In the genomic region with DNA sequence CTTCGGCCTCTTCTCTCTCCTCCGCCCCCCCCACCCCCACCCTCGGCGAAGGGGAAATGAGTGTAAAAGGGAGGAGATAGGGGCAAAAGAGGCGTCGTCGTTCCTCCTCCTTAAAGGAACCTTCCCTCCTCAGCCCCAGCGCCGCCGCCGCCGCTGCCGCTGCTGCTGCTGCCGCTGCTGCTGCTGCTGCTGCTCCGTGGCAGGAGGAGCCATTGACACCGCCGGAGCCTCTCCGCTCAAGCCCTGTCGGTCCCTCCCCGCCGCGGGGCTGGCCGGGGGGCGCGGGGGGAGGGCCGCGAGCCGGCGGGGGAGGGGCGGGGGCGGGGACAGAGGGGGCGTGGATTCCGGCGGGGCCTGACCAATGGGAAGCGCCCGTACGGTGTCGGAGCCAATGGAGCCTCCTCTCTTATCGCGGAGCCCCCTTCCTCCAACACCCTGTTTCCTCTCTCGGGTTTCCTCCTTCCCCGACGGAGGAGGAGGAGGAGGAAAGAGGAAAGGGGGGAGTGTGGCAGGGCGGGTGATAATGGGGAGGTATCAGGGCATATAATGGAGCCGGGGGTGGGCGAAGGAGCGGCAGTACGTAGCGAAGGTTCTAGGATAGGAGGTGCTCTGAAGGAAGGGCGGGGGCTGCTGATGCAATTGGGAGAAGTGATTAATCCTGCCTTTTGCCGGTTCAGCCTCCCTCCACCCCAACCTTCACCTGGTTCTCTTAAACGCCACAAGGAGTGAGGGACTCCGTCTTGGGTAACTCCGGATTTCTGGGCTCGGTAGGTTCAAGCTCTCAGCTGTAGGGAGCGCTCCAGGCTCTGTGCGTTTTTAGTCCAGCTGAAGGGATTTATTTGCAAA, we compare ENCODE assay signal across 8 mouse cellular contexts. TPM values are rescaled to one million over a fixed set of nuclear protein-coding genes. Genes with fewer than 3 reads are reported as not detected.
A peak's percentile ranks its signal among the peaks of the same experiment; 100 is the strongest.
DNase-seq lines count a peak whose midpoint lies in the region; ATAC-seq lines count a peak whose summit lies in the region.

No protein-coding gene starts in this region.

- WGBS in lung, embryonic 16.5 days = 0% methylated on average over 29 of the region's 57 CpGs

- no peaks in the 10 kb centered on the region for H3K27me3 ChIP-seq in lung, embryonic 16.5 days (ENCODE audit: control insufficient read depth, insufficient read depth, low read depth, low read length)

- no peaks in the 10 kb centered on the region for H3K36me3 ChIP-seq in lung, embryonic 16.5 days (ENCODE audit: control insufficient read depth, insufficient read depth, low read length)

- peak overlapping the region; percentile 100 for H3K9ac ChIP-seq in lung, embryonic 16.5 days (ENCODE audit: low read length)

- H3K9me3 ChIP-seq in lung, embryonic 16.5 days (ENCODE audit: control insufficient read depth, low read length) = no peaks in the 10 kb centered on the region

- H3K27ac ChIP-seq in lung, embryonic 16.5 days (ENCODE audit: low read length) = peak overlapping the region; percentile 100

- H3K4me3 ChIP-seq in lung, embryonic 16.5 days (ENCODE audit: low read length) = peak overlapping the region; percentile 99

- H3K4me1 ChIP-seq in lung, embryonic 16.5 days (replicated peaks; ENCODE audit: control insufficient read depth, insufficient read depth, low read length) = peaks cover 11% of the 10 kb centered on the region

- peak; percentile 93 to 96 for ATAC-seq in hematopoietic stem cell, adult 5-6 weeks (replicated peaks in 1 of 2; ENCODE audit: insufficient read depth in 1 of 2, low FRiP score in 2 of 2, low TSS enrichment in 1 of 2, low read depth in 1 of 2, poor library complexity in 2 of 2, severe bottlenecking in 2 of 2)
- peak; percentile 97 for ATAC-seq in lung, embryonic 16.5 days (ENCODE audit: low read depth)

- peak overlapping the region; percentile 70 for H3K4me2 ChIP-seq in lung, embryonic 16.5 days (ENCODE audit: low read depth, low read length)

- peak; percentile 93 for DNase-seq in MEL-GATA-1-ER (ENCODE audit: extremely low read depth, low read depth)
- peak; percentile 85 for DNase-seq in cerebellum, adult 8-10 months
- DNase-seq in forelimb bud, embryonic 11.5 days (ENCODE audit: low read depth, low spot score) = peak; percentile 94
- peak; percentile 72 for DNase-seq in layer of hippocampus, adult 9-10 months (ENCODE audit: low spot score)
- DNase-seq in ovary, postnatal 10 days (ENCODE audit: low spot score) = peak; percentile 84
- DNase-seq in thymus, postnatal 10 days (ENCODE audit: low spot score in 2 of 2) = peak; percentile 83 to 90

RNA-seq across cellular contexts. Expression of a gene that starts 0.9 kb away (rescaled TPM):
- 54.6 and 74.5 TPM in 2 replicates for total RNA-seq in hematopoietic stem cell, adult 5-6 weeks (2017)
- 13.6 and 15.1 TPM in 2 replicates for polyA plus RNA-seq in lung, embryonic 16.5 days (2015; fragmentation: Nextera tagmentation; extraction: Ambion mirVana)

Comparison
In these comparisons a context has a peak if more than half of its experiments do, and no peak if none do; other contexts are left out.
1. Peak in every context shown above with its lines: DNase-seq, ATAC-seq, H3K4me3 ChIP-seq and H3K27ac ChIP-seq.